Mouse (Mus musculus): ENCODE results near the gene Olfr1392. TPM values are rescaled to one million over a fixed set of nuclear protein-coding genes. Genes with fewer than 3 reads are reported as not detected.
"Not testable (repeated sequence)": the region's sequence is repeated elsewhere in the genome, so short reads cannot be mapped to it uniquely, and the experiment has no call there.

Olfr1392 gene
- polyA plus RNA-seq, 1 experiment from 2014 or later = not detected

GRCm38 (mm10) chr11:49271334-49271733, 13.7 kb upstream of the Olfr1392 start:
- no peaks in the 10 kb centered on the region for H3K36me3 ChIP-seq (ENCODE audit: control insufficient read depth, insufficient read depth, low read length)

GRCm38 (mm10) chr11:49273834-49274519, 11.1 kb upstream of the Olfr1392 start:
- 51% methylated on average over 11 of the region's 11 CpGs for WGBS
- Histone ChIP-seq H3K4me1 (replicated peaks; ENCODE audit: control insufficient read depth, insufficient read depth, low read length) (no peaks in the 10 kb centered on the region), H3K9ac (ENCODE audit: low read length) (no peak overlapping the region), H3K4me2 (ENCODE audit: low read depth, low read length) (no peak overlapping the region), H3K9me3 (ENCODE audit: control insufficient read depth, low read length) (no peaks in the 10 kb centered on the region), H3K4me3 (ENCODE audit: low read length) (no peak overlapping the region), H3K36me3 (ENCODE audit: control insufficient read depth, insufficient read depth, low read length) (no peaks in the 10 kb centered on the region), H3K27me3 (ENCODE audit: control insufficient read depth, insufficient read depth, low read depth, low read length) (no peaks in the 10 kb centered on the region), H3K27ac (ENCODE audit: low read length) (no peak overlapping the region)
- ATAC-seq (ENCODE audit: low read depth) = no peak

More at GRCm38 (mm10) chr11:49271334-49271733, 13.7 kb upstream of the Olfr1392 start:
- ATAC-seq (ENCODE audit: low read depth) = 0 out of 2 replicates have a peak, but pooled peaks have one; percentile 12
- Histone ChIP-seq H3K9me3 (ENCODE audit: control insufficient read depth, low read length) (no peaks in the 10 kb centered on the region), H3K27ac (ENCODE audit: low read length) (no peak overlapping the region), H3K4me2 (ENCODE audit: low read depth, low read length) (no peak overlapping the region), H3K4me1 (replicated peaks; ENCODE audit: control insufficient read depth, insufficient read depth, low read length) (no peaks in the 10 kb centered on the region; the same call in 1 of the 2 replicates), H3K9ac (ENCODE audit: low read length) (no peak overlapping the region), H3K4me3 (ENCODE audit: low read length) (no peak overlapping the region), H3K27me3 (ENCODE audit: control insufficient read depth, insufficient read depth, low read depth, low read length) (no peaks in the 10 kb centered on the region)
- WGBS = 29% methylated on average over 7 of the region's 7 CpGs

GRCm38 (mm10) chr11:49278222-49278621, 6.9 kb upstream of the Olfr1392 start, which contains the start of gene Olfr1393:
TSS of gene Olfr1393 (plus strand) at chr11:49278304.
- Histone ChIP-seq H3K27me3 (ENCODE audit: control insufficient read depth, insufficient read depth, low read depth, low read length) (no peaks in the 10 kb centered on the region), H3K36me3 (ENCODE audit: control insufficient read depth, insufficient read depth, low read length) (no peaks in the 10 kb centered on the region), H3K4me3 (ENCODE audit: low read length) (no peak within 1 kb of the TSS), H3K4me2 (ENCODE audit: low read depth, low read length) (no peak within 1 kb of the TSS), H3K4me1 (replicated peaks; ENCODE audit: control insufficient read depth, insufficient read depth, low read length) (no peaks in the 10 kb centered on the region), H3K27ac (ENCODE audit: low read length) (no peak within 1 kb of the TSS), H3K9me3 (ENCODE audit: control insufficient read depth, low read length) (no peaks in the 10 kb centered on the region), H3K9ac (ENCODE audit: low read length) (no peak within 1 kb of the TSS)
- 76% methylated on average over 3 of the region's 3 CpGs for WGBS
- ATAC-seq (ENCODE audit: low read depth) = no peak

GRCm38 (mm10) chr11:49287251-49287650, 2.2 kb downstream of the Olfr1392 start:
- Histone ChIP-seq H3K4me2 (ENCODE audit: low read depth, low read length) (no peak overlapping the region), H3K27me3 (ENCODE audit: control insufficient read depth, insufficient read depth, low read depth, low read length) (no peaks in the 10 kb centered on the region), H3K9ac (ENCODE audit: low read length) (no peak overlapping the region), H3K27ac (ENCODE audit: low read length) (no peak overlapping the region), H3K4me1 (replicated peaks; ENCODE audit: control insufficient read depth, insufficient read depth, low read length) (no peaks in the 10 kb centered on the region), H3K9me3 (ENCODE audit: control insufficient read depth, low read length) (no peaks in the 10 kb centered on the region), H3K4me3 (ENCODE audit: low read length) (no peak overlapping the region), H3K36me3 (ENCODE audit: control insufficient read depth, insufficient read depth, low read length) (no peaks in the 10 kb centered on the region)
- ATAC-seq (ENCODE audit: low read depth) = no peak
- 64% methylated on average over 2 of the region's 2 CpGs for WGBS

- H3K9me3 ChIP-seq (ENCODE audit: control insufficient read depth, low read length) = no peaks in the 10 kb centered on the region
- WGBS = 69% methylated on average over 3 of the region's 3 CpGs
- no peak overlapping the region for H3K4me2 ChIP-seq (ENCODE audit: low read depth, low read length)
- H3K36me3 ChIP-seq (ENCODE audit: control insufficient read depth, insufficient read depth, low read length) = no peaks in the 10 kb centered on the region
- no peak overlapping the region for H3K27ac ChIP-seq (ENCODE audit: low read length)
- no peak overlapping the region for H3K9ac ChIP-seq (ENCODE audit: low read length)
- no peak for ATAC-seq (ENCODE audit: low read depth)
- H3K4me1 ChIP-seq (replicated peaks; ENCODE audit: control insufficient read depth, insufficient read depth, low read length) = no peaks in the 10 kb centered on the region
- H3K27me3 ChIP-seq (ENCODE audit: control insufficient read depth, insufficient read depth, low read depth, low read length) = no peaks in the 10 kb centered on the region
- H3K4me3 ChIP-seq (ENCODE audit: low read length) = no peak overlapping the region
Observed at GRCm38 (mm10) chr11:49292777-49293176, 7.7 kb downstream of the Olfr1392 start.

- Histone ChIP-seq H3K27me3 (ENCODE audit: control insufficient read depth, insufficient read depth, low read depth, low read length) (no peaks in the 10 kb centered on the region), H3K4me2 (ENCODE audit: low read depth, low read length) (no peak within 1 kb of the TSS), H3K9ac (ENCODE audit: low read length) (no peak within 1 kb of the TSS), H3K4me3 (ENCODE audit: low read length) (no peak within 1 kb of the TSS), H3K36me3 (ENCODE audit: control insufficient read depth, insufficient read depth, low read length) (no peaks in the 10 kb centered on the region), H3K9me3 (ENCODE audit: control insufficient read depth, low read length) (no peaks in the 10 kb centered on the region), H3K27ac (ENCODE audit: low read length) (no peak within 1 kb of the TSS), H3K4me1 (replicated peaks; ENCODE audit: control insufficient read depth, insufficient read depth, low read length) (no peaks in the 10 kb centered on the region)
- ATAC-seq (ENCODE audit: low read depth) = no peak
Observed at GRCm38 (mm10) chr11:49304441-49304840, 19.4 kb downstream of the Olfr1392 start, which contains the start of gene Olfr10. TSS of gene Olfr10 (plus strand) at chr11:49304741.

GRCm38 (mm10) chr11:49308547-49308946, 23.5 kb downstream of the Olfr1392 start:
- 63% methylated on average over 5 of the region's 5 CpGs for WGBS
- not testable (repeated sequence) for H3K4me2 ChIP-seq (ENCODE audit: low read depth, low read length); H3K27ac ChIP-seq (ENCODE audit: low read length); H3K4me3 ChIP-seq (ENCODE audit: low read length); H3K36me3 ChIP-seq (ENCODE audit: control insufficient read depth, insufficient read depth, low read length); H3K9ac ChIP-seq (ENCODE audit: low read length); H3K4me1 ChIP-seq (replicated peaks; ENCODE audit: control insufficient read depth, insufficient read depth, low read length); H3K9me3 ChIP-seq (ENCODE audit: control insufficient read depth, low read length); ATAC-seq (ENCODE audit: low read depth); H3K27me3 ChIP-seq (ENCODE audit: control insufficient read depth, insufficient read depth, low read depth, low read length)

GRCm38 (mm10) chr11:49322442-49322841, 37.4 kb downstream of the Olfr1392 start, which contains the start of gene Olfr1391:
TSS of gene Olfr1391 (plus strand) at chr11:49322742.
- Histone ChIP-seq H3K27me3 (ENCODE audit: control insufficient read depth, insufficient read depth, low read depth, low read length) (no peaks in the 10 kb centered on the region), H3K4me1 (replicated peaks; ENCODE audit: control insufficient read depth, insufficient read depth, low read length) (no peaks in the 10 kb centered on the region), H3K27ac (ENCODE audit: low read length) (no peak within 1 kb of the TSS), H3K4me2 (ENCODE audit: low read depth, low read length) (no peak within 1 kb of the TSS), H3K9me3 (ENCODE audit: control insufficient read depth, low read length) (no peaks in the 10 kb centered on the region), H3K4me3 (ENCODE audit: low read length) (no peak within 1 kb of the TSS), H3K36me3 (ENCODE audit: control insufficient read depth, insufficient read depth, low read length) (no peaks in the 10 kb centered on the region), H3K9ac (ENCODE audit: low read length) (no peak within 1 kb of the TSS)
- no peak for ATAC-seq (ENCODE audit: low read depth)
- 77% methylated on average over 2 of the region's 2 CpGs for WGBS

GRCm38 (mm10) chr11:49326726-49327125, 41.6 kb downstream of the Olfr1392 start:
- no peak overlapping the region for H3K27ac ChIP-seq (ENCODE audit: low read length)
- no peak for ATAC-seq (ENCODE audit: low read depth)
- no peaks in the 10 kb centered on the region for H3K36me3 ChIP-seq (ENCODE audit: control insufficient read depth, insufficient read depth, low read length)
- no peaks in the 10 kb centered on the region for H3K27me3 ChIP-seq (ENCODE audit: control insufficient read depth, insufficient read depth, low read depth, low read length)
- H3K4me2 ChIP-seq (ENCODE audit: low read depth, low read length) = no peak overlapping the region
- H3K4me1 ChIP-seq (replicated peaks; ENCODE audit: control insufficient read depth, insufficient read depth, low read length) = no peaks in the 10 kb centered on the region
- 79% methylated on average over 3 of the region's 3 CpGs for WGBS
- no peaks in the 10 kb centered on the region for H3K9me3 ChIP-seq (ENCODE audit: control insufficient read depth, low read length)
- H3K9ac ChIP-seq (ENCODE audit: low read length) = no peak overlapping the region
- no peak overlapping the region for H3K4me3 ChIP-seq (ENCODE audit: low read length)
